Mouse (Mus musculus): ENCODE measurements at regions not wholly inside any gene's neighbourhood (a gene's known extent, or its start where the extent isn't known, plus 50 kb on each side); places are given as distances from the start of the nearest gene placed in this dataset.

DNA sequence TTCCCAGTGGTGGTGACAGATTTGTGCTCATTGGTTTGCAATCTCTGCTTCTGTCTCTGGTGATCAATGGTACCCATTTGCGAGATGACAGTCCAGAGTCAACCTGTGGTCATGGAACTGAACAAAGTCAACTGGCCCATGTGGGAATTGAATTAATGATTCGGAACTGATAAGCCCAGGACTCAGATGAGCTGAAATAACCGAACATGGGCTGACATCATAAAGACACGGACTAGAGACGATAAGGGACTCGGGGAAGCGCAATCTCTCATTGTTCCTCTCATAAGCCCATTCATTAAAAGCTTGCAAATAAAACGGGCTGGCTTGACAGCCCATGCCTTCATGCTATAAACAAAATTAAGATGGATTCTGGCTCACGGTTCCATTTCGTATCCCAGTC is 70.8 kb upstream of the Plcz1 start:
- no peak overlapping the region for H3K27ac ChIP-seq (ENCODE audit: insufficient read depth, low read depth, low read length)
- 87% methylated on average over 10 of the region's 10 CpGs for WGBS
- no peaks in the 10 kb centered on the region; the same call in 1 of the 2 replicates for H3K4me1 ChIP-seq (ENCODE audit: control insufficient read depth, insufficient read depth, low read length)
- no peak for TF ChIP-seq CTCF (IDR thresholded peaks at IDR 0.05; ENCODE audit: insufficient read depth, low read depth, low read length)
- TF ChIP-seq POLR2A (IDR thresholded peaks at IDR 0.05; ENCODE audit: insufficient read depth, low read depth, low read length), result no peak
- no peak overlapping the region for H3K4me3 ChIP-seq (ENCODE audit: insufficient read depth, low read depth, low read length)

DNA sequence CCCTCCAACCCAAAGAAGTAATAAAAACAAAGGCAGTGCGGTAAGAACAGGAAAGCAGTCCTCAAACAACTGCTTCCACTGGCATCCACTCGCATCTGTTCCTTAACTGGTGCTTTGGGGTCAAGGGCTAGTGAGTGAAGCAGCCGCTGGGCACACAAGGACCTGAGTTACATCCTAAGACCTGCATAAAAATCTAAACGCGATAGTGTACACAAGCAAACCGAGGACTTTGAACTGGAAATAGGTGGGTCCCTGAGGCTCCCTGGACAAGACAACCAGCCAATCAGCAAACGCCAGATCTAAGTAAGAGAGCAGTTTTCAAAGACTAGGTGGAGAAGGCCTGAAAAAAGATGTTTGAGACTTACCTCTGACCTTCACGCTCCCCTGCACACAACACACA is 66.8 kb upstream of the Plcz1 start:
- 84% methylated on average over 8 of the region's 8 CpGs for WGBS
- H3K4me3 ChIP-seq (ENCODE audit: insufficient read depth, low read depth, low read length), result no peak overlapping the region
- H3K4me1 ChIP-seq (ENCODE audit: control insufficient read depth, insufficient read depth, low read length), result no peaks in the 10 kb centered on the region; the same call in 1 of the 2 replicates
- no peak overlapping the region for H3K27ac ChIP-seq (ENCODE audit: insufficient read depth, low read depth, low read length)
- TF ChIP-seq POLR2A (IDR thresholded peaks at IDR 0.05; ENCODE audit: insufficient read depth, low read depth, low read length), result no peak
- no peak for TF ChIP-seq CTCF (IDR thresholded peaks at IDR 0.05; ENCODE audit: insufficient read depth, low read depth, low read length)

DNA sequence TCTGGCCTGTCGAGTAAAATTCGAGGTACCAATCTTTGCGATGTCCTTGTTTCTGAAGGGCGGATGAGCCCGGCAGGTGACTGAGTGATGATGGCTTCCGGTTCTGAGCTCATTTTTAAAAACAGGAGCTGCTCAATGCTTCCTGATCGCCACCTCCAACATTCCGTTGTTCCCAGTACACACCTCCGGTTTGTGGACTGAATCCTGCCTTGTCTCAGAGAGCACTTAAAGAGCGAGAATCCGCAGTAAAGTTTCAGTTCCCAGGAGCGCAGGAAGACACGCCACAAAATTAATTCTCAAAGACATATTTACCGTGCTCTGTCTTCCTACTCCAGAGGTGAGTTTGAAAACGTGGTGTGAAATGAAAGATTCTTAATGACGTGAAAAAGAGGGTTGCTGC is 66.4 kb upstream of the Plcz1 start:
- Histone ChIP-seq H3K4me3 (ENCODE audit: insufficient read depth, low read depth, low read length) (no peak overlapping the region), H3K27ac (ENCODE audit: insufficient read depth, low read depth, low read length) (no peak overlapping the region), H3K4me1 (ENCODE audit: control insufficient read depth, insufficient read depth, low read length) (no peaks in the 10 kb centered on the region; the same call in 1 of the 2 replicates)
- 90% methylated on average over 16 of the region's 16 CpGs for WGBS
- TF ChIP-seq CTCF (IDR thresholded peaks at IDR 0.05; ENCODE audit: insufficient read depth, low read depth, low read length) (no peak), POLR2A (IDR thresholded peaks at IDR 0.05; ENCODE audit: insufficient read depth, low read depth, low read length) (no peak)

DNA sequence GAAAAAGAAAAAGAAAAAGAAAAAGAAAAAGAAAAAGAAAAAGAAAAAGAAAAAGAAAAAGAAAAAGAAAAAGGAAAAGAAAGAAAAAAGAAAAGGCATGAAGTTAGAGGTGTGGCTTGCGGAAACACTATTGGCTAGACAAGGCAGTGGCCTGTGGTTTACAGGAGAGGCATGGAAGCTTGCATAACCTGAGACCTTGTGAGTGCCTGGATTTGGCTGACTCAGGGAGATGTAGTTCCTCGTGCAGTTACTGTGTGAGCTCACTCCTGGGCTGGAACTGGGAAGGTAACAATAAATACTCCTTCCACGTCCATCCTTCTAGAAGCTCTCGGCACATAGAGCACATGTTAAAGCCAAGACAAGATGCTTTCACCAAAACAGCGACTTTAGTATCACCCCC is 64.9 kb upstream of the Plcz1 start:
- 93% methylated on average over 5 of the region's 5 CpGs for WGBS
- Histone ChIP-seq H3K4me3 (ENCODE audit: insufficient read depth, low read depth, low read length) (no peak overlapping the region), H3K4me1 (ENCODE audit: control insufficient read depth, insufficient read depth, low read length) (no peaks in the 10 kb centered on the region; the same call in 1 of the 2 replicates), H3K27ac (ENCODE audit: insufficient read depth, low read depth, low read length) (no peak overlapping the region)
- TF ChIP-seq CTCF (IDR thresholded peaks at IDR 0.05; ENCODE audit: insufficient read depth, low read depth, low read length) (no peak), POLR2A (IDR thresholded peaks at IDR 0.05; ENCODE audit: insufficient read depth, low read depth, low read length) (no peak)

DNA sequence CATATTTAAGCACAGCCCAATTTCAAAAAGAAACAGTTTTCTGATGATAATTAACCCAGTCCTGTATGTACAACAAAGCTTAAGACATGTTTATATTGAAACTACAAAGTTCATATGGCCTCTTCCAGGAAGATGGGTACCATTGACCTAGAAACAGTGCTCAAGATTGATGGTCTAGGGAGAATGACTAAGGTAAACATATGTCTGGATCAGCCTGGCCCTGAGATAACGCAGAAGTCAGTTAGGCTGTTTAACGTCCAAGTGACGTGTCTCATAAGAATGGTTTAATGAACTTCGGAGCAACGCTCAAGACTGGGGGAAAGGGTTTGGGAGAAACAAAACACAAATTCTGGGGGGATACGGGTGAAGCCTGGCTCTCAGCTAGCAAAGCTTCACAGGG is 60.8 kb upstream of the Plcz1 start:
- Histone ChIP-seq H3K27ac (ENCODE audit: insufficient read depth, low read depth, low read length) (no peak overlapping the region), H3K4me3 (ENCODE audit: insufficient read depth, low read depth, low read length) (no peak overlapping the region), H3K4me1 (ENCODE audit: control insufficient read depth, insufficient read depth, low read length) (peaks cover under 1% of the 10 kb centered on the region; the same call in 1 of the 2 replicates)
- WGBS, result 94% methylated on average over 6 of the region's 6 CpGs
- TF ChIP-seq POLR2A (IDR thresholded peaks at IDR 0.05; ENCODE audit: insufficient read depth, low read depth, low read length) (no peak), CTCF (IDR thresholded peaks at IDR 0.05; ENCODE audit: insufficient read depth, low read depth, low read length) (no peak)

DNA sequence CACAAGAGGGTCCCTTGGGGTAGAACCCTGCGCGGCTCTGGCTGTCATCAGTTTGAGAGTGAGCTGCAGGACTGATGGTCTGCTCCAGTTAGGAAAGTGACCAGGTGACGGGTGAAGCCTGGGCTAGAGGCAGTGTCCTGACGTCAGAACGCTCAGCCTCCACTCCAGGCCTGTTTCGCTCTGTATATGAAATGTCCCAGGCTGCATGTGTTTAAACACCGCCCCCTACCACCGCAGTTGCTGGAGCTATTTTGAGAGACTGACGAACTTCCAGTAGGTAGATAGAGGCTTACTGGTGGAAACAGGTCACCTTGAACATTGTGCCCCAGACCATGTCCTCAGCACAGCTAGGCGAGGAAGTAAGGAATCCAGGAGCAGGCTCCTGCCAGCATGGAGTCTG is 54.2 kb upstream of the Plcz1 start:
- 89% methylated on average over 10 of the region's 10 CpGs for WGBS
- H3K4me3 ChIP-seq (ENCODE audit: insufficient read depth, low read depth, low read length), result no peak overlapping the region
- H3K27ac ChIP-seq (ENCODE audit: insufficient read depth, low read depth, low read length), result no peak overlapping the region
- H3K4me1 ChIP-seq (ENCODE audit: control insufficient read depth, insufficient read depth, low read length), result peaks cover 6% of the 10 kb centered on the region; the same call in 1 of the 2 replicates
- TF ChIP-seq CTCF (IDR thresholded peaks at IDR 0.05; ENCODE audit: insufficient read depth, low read depth, low read length) (no peak), POLR2A (IDR thresholded peaks at IDR 0.05; ENCODE audit: insufficient read depth, low read depth, low read length) (no peak)
